Mouse (Mus musculus): ENCODE measurements around the gene Kif1bp. TPM values are rescaled to one million over a fixed set of nuclear protein-coding genes. Genes with fewer than 3 reads are reported as not detected.
"Not testable (repeated sequence)": the region's sequence is repeated elsewhere in the genome, so short reads cannot be mapped to it uniquely, and the experiment has no call there.

Gene Kif1bp
- polyA plus RNA-seq, 1 experiment = 16.8 TPM

DNA sequence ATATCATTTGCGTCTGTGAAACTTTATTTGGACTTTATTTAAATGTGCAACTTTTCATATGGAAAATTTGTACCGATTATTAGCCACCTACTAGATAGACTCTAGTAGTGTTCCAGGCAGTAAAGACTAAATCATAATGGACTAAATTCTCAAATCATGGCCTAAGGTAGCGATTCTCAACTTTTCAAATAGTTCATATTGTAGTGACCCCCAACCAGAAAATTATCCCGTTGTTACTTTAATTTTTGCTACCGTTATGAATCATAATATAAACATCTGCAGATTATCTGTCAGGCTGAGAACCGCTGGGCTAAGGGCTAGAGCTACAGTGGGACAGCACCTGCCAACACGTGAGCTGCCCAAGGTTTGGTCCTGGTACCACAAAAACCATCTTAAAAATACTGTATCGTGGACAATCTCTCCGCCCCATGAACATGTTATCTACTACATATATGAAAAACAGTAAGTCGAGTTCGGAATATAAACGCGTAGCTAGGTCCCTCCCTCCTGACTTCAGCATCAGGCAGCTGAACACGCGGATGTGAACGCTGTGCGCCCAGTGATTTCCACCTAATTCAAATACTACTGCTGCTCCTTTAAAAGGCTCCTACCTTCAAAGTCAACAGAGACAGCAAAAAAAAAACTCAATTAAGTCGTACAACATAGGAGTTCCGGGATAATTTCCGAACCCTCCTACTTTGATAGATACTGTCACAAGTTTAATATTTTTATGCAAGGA, 23.0 kb upstream of the Kif1bp start:
- Histone ChIP-seq H3K27ac (ENCODE audit: insufficient read depth, low read length) (no peak overlapping the region), H3K27me3 (ENCODE audit: control insufficient read depth, insufficient read depth, low read length) (no peaks in the 10 kb centered on the region), H3K36me3 (ENCODE audit: control insufficient read depth, insufficient read depth, low read length) (peaks cover 19% of the 10 kb centered on the region), H3K4me3 (ENCODE audit: extremely low read depth, insufficient read depth, insufficient read length) (peak overlapping the region; percentile 97), H3K4me1 (ENCODE audit: control insufficient read depth, insufficient read depth, insufficient read length) (peaks cover 6% of the 10 kb centered on the region; the same call in 1 of the 2 replicates)
- DNase-seq (ENCODE audit: low read depth in 1 of 2, low spot score in 2 of 2) = no peak
- no peak for TF ChIP-seq POLR2A (IDR thresholded peaks at IDR 0.05; ENCODE audit: low read depth, low read length)
- no peak for TF ChIP-seq CTCF (IDR thresholded peaks at IDR 0.05; ENCODE audit: extremely low read depth, insufficient read depth, insufficient read length, insufficient replicate concordance)
- WGBS = 8% methylated on average over 20 of the region's 20 CpGs

DNA sequence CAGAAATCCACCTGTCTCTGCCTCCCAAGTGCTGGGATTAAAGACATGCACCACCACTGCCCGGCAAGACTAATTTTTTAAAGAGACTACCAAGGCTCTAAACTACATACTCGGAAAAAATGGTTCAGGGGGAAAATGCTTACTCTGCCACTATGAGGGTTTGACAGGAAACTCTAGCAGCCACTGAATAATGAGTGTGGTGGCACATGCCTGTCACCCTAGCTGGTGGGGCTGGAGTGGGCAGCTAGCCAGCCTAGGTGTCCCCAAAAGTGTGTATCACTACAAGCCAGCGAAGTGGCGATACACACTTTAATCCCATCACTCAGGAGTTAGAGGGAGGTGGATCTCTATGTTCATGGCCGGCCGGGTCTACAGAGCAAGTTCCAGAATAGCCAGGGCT, 21.8 kb upstream of the Kif1bp start:
- Histone ChIP-seq H3K27me3 (ENCODE audit: control insufficient read depth, insufficient read depth, low read length) (no peaks in the 10 kb centered on the region), H3K27ac (ENCODE audit: insufficient read depth, low read length) (no peak overlapping the region), H3K4me1 (ENCODE audit: control insufficient read depth, insufficient read depth, insufficient read length) (peaks cover 6% of the 10 kb centered on the region; the same call in 1 of the 2 replicates), H3K36me3 (ENCODE audit: control insufficient read depth, insufficient read depth, low read length) (peaks cover 22% of the 10 kb centered on the region), H3K4me3 (ENCODE audit: extremely low read depth, insufficient read depth, insufficient read length) (no peak overlapping the region)
- DNase-seq (ENCODE audit: low read depth in 1 of 2, low spot score in 2 of 2) = no peak
- TF ChIP-seq CTCF (IDR thresholded peaks at IDR 0.05; ENCODE audit: extremely low read depth, insufficient read depth, insufficient read length, insufficient replicate concordance) (no peak), POLR2A (IDR thresholded peaks at IDR 0.05; ENCODE audit: low read depth, low read length) (no peak)
- WGBS = 63% methylated on average over 6 of the region's 6 CpGs

DNA sequence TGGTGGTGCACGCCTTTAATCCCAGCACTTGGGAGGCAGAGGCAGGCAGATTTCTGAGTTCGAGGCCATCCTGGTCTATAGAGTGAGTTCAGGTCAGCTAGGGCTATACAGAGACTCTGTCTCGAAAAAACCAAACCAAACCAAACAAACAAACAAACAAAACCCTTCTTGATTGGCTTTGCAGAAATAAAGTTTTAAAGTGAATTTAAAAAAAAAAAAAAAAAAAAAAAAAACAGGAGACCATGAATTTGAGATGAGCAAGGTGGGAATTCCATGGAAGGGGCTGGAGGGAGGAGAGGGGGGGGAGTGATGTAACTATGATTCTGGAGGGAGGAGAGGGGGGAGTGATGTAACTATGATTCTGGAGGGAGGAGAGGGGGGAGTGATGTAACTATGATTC, 21.1 kb upstream of the Kif1bp start:
- DNase-seq (ENCODE audit: low read depth in 1 of 2, low spot score in 2 of 2); H3K4me1 ChIP-seq (ENCODE audit: control insufficient read depth, insufficient read depth, insufficient read length); H3K4me3 ChIP-seq (ENCODE audit: extremely low read depth, insufficient read depth, insufficient read length); H3K27me3 ChIP-seq (ENCODE audit: control insufficient read depth, insufficient read depth, low read length); H3K27ac ChIP-seq (ENCODE audit: insufficient read depth, low read length): not testable (repeated sequence)
- peaks cover 23% of the 10 kb centered on the region for H3K36me3 ChIP-seq (ENCODE audit: control insufficient read depth, insufficient read depth, low read length)
- WGBS = 92% methylated on average over 3 of the region's 3 CpGs

DNA sequence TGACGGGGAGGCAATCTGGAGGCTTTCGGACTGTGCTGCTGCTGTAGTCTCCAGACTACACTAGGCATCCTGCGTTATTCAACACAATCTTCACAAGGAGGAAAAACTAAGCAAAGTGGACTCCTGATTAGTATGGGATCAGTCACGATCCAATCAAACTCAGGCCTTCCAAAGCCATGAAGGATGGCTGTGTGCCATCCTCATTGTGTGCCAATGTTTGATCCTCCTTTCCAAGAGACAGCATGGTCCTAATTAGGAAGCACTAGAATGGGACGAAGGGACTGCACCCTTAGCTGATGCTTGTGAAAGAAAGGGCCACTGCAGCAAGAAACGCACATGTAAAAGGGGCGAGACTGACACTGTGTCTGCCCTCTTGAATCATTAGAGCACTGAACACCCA, 14.2 kb upstream of the Kif1bp start:
- DNase-seq (ENCODE audit: low read depth in 1 of 2, low spot score in 2 of 2) = no peak
- 89% methylated on average over 7 of the region's 7 CpGs for WGBS
- TF ChIP-seq CTCF (IDR thresholded peaks at IDR 0.05; ENCODE audit: extremely low read depth, insufficient read depth, insufficient read length, insufficient replicate concordance) (no peak), POLR2A (IDR thresholded peaks at IDR 0.05; ENCODE audit: low read depth, low read length) (no peak)
- Histone ChIP-seq H3K27me3 (ENCODE audit: control insufficient read depth, insufficient read depth, low read length) (no peaks in the 10 kb centered on the region), H3K4me1 (ENCODE audit: control insufficient read depth, insufficient read depth, insufficient read length) (no peaks in the 10 kb centered on the region), H3K36me3 (ENCODE audit: control insufficient read depth, insufficient read depth, low read length) (peaks cover 53% of the 10 kb centered on the region), H3K4me3 (ENCODE audit: extremely low read depth, insufficient read depth, insufficient read length) (no peak overlapping the region), H3K27ac (ENCODE audit: insufficient read depth, low read length) (no peak overlapping the region)

DNA sequence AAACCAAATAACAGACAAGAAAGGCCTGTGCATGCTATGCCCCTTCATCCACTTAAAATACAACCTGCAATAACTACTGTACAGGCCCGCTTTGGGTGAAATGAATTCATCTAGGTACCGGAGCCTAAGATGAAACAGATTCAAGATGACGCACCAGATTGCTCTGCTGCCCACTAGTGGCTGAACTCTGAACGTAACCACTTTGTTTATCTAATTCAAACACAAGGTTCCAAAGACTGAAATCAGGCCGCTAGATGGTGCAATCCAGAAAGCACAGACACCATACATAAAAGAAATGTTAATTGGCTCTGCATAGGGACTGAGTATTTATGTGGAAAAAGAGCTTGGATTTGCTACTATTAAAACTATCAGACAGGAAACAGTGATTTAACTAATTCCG, 11.9 kb upstream of the Kif1bp start:
- H3K27ac ChIP-seq (ENCODE audit: insufficient read depth, low read length) = no peak overlapping the region
- H3K36me3 ChIP-seq (ENCODE audit: control insufficient read depth, insufficient read depth, low read length) = peaks cover 52% of the 10 kb centered on the region
- peak; percentile 85 to 88 for DNase-seq (ENCODE audit: low read depth in 1 of 2, low spot score in 2 of 2)
- no peaks in the 10 kb centered on the region for H3K4me1 ChIP-seq (ENCODE audit: control insufficient read depth, insufficient read depth, insufficient read length)
- peak; percentile 61; the same call in 1 of the 2 replicates for TF ChIP-seq CTCF (IDR thresholded peaks at IDR 0.05; ENCODE audit: extremely low read depth, insufficient read depth, insufficient read length, insufficient replicate concordance)
- no peak for TF ChIP-seq POLR2A (IDR thresholded peaks at IDR 0.05; ENCODE audit: low read depth, low read length)
- WGBS = 24% methylated on average over 6 of the region's 6 CpGs
- no peaks in the 10 kb centered on the region for H3K27me3 ChIP-seq (ENCODE audit: control insufficient read depth, insufficient read depth, low read length)
- no peak overlapping the region for H3K4me3 ChIP-seq (ENCODE audit: extremely low read depth, insufficient read depth, insufficient read length)

GRCm38 (mm10) chr10:62588616-62589015, 10.4 kb upstream of the Kif1bp start:
- DNase-seq (ENCODE audit: low read depth in 1 of 2, low spot score in 2 of 2) = no peak
- no peaks in the 10 kb centered on the region for H3K4me1 ChIP-seq (ENCODE audit: control insufficient read depth, insufficient read depth, insufficient read length)
- TF ChIP-seq POLR2A (IDR thresholded peaks at IDR 0.05; ENCODE audit: low read depth, low read length) = no peak
- TF ChIP-seq CTCF (IDR thresholded peaks at IDR 0.05; ENCODE audit: extremely low read depth, insufficient read depth, insufficient read length, insufficient replicate concordance) = no peak
- H3K36me3 ChIP-seq (ENCODE audit: control insufficient read depth, insufficient read depth, low read length) = peaks cover 62% of the 10 kb centered on the region
- no peak overlapping the region for H3K4me3 ChIP-seq (ENCODE audit: extremely low read depth, insufficient read depth, insufficient read length)
- WGBS = 88% methylated on average over 4 of the region's 4 CpGs
- no peaks in the 10 kb centered on the region for H3K27me3 ChIP-seq (ENCODE audit: control insufficient read depth, insufficient read depth, low read length)
- H3K27ac ChIP-seq (ENCODE audit: insufficient read depth, low read length) = no peak overlapping the region

DNA sequence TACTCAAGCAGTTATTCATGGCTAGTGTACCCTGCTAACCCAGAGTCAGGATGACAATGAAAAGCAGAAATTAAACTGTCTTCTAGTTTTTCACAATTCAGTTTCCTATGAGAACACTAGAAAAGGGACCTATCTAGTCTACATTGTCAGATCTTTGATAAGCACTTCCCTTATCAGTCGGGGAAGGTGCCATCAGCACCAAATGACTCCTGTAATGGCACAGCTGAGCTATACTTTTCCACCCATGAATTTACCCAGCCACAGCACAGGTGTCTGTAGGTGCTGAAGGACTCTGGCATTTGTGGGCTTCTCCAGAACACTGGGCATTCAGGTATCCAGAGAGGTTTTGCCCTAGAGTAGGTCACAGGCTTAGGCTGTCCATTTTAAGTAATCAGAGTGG, 5.0 kb upstream of the Kif1bp start:
- TF ChIP-seq POLR2A (IDR thresholded peaks at IDR 0.05; ENCODE audit: low read depth, low read length) = no peak
- TF ChIP-seq CTCF (IDR thresholded peaks at IDR 0.05; ENCODE audit: extremely low read depth, insufficient read depth, insufficient read length, insufficient replicate concordance) = no peak
- no peak for DNase-seq (ENCODE audit: low read depth in 1 of 2, low spot score in 2 of 2)
- Histone ChIP-seq H3K27ac (ENCODE audit: insufficient read depth, low read length) (no peak overlapping the region), H3K27me3 (ENCODE audit: control insufficient read depth, insufficient read depth, low read length) (no peaks in the 10 kb centered on the region), H3K36me3 (ENCODE audit: control insufficient read depth, insufficient read depth, low read length) (peaks cover 46% of the 10 kb centered on the region), H3K4me1 (ENCODE audit: control insufficient read depth, insufficient read depth, insufficient read length) (0 out of 2 replicates have a peak, but pooled peaks cover 2% of the 10 kb centered on the region), H3K4me3 (ENCODE audit: extremely low read depth, insufficient read depth, insufficient read length) (no peak overlapping the region)
- WGBS = 68% methylated on average over 1 of the region's 1 CpGs

Measured in spleen, adult 2 months (tissue).